Mouse (Mus musculus) heart, embryonic 12.5 days (tissue): ENCODE data around the gene Tmem131. TPM values are rescaled to one million over a fixed set of nuclear protein-coding genes. Genes with fewer than 3 reads are reported as not detected.

Experiments
- ATAC-seq: fragments of 200-750 bp; cut with Nextera tagmentation; 2 replicates; pipeline ENCODE4 v1.8.0; 2017; ENCODE audit warnings: moderate TSS enrichment, moderate library complexity; ENCODE audit not compliant: insufficient number of reproducible peaks, low FRiP score
- H3K27ac ChIP-seq: fragments of 300-500 bp; sonication (generic); 2 replicates; pipeline ENCODE4 v1.5.1; 2016; ENCODE audit warnings: mild to moderate bottlenecking, moderate library complexity; ENCODE audit not compliant: poor library complexity, severe bottlenecking
- H3K27me3 ChIP-seq: fragments of 300-500 bp; sonication (generic); replicated peaks from 2 replicates; pipeline ENCODE4 v1.6.1; 2016; ENCODE audit warnings: mild to moderate bottlenecking, moderate library complexity
- H3K36me3 ChIP-seq: fragments of 300-500 bp; sonication (generic); 2 replicates; pipeline ENCODE4 v1.6.1; 2016; ENCODE audit warnings: mild to moderate bottlenecking, moderate library complexity
- H3K4me1 ChIP-seq: fragments of 300-500 bp; sonication (generic); replicated peaks from 2 replicates; pipeline ENCODE4 v1.6.1; 2016; ENCODE audit warnings: mild to moderate bottlenecking
- H3K4me2 ChIP-seq: fragments of 300-500 bp; sonication (generic); 2 replicates; pipeline ENCODE4 v1.6.1; 2016; ENCODE audit warnings: mild to moderate bottlenecking, moderate library complexity
- H3K4me3 ChIP-seq: fragments of 300-500 bp; sonication (generic); 2 replicates; pipeline ENCODE4 v1.5.1; 2016; ENCODE audit warnings: mild to moderate bottlenecking
- H3K9ac ChIP-seq: fragments of 300-500 bp; sonication (generic); 2 replicates; pipeline ENCODE4 v1.6.1; 2016; ENCODE audit warnings: mild to moderate bottlenecking, moderate library complexity
- H3K9me3 ChIP-seq: fragments of 300-500 bp; sonication (generic); replicated peaks from 2 replicates; pipeline ENCODE4 v1.6.1; 2016; ENCODE audit warnings: mild to moderate bottlenecking, moderate library complexity
- WGBS: fragments of 180-500 bp; shearing (Covaris S2); methylation state at CpG from one replicate; pipeline ENCODE4 v1.1.7; 2016; 5-methylcytosine and 5-hydroxymethylcytosine counted together
- polyA plus RNA-seq: library from polyadenylated mRNA; unstranded; fragments of >200 nt; fragmentation: Nextera tagmentation; extraction: Ambion mirVana; gene quantifications from 2 replicates; pipeline ENCODE4 v1.2.1, GENCODE M21; 2016

The Tmem131 gene
- polyA plus RNA-seq, 1 experiment from 2014 or later, result 12.4 TPM

DNA sequence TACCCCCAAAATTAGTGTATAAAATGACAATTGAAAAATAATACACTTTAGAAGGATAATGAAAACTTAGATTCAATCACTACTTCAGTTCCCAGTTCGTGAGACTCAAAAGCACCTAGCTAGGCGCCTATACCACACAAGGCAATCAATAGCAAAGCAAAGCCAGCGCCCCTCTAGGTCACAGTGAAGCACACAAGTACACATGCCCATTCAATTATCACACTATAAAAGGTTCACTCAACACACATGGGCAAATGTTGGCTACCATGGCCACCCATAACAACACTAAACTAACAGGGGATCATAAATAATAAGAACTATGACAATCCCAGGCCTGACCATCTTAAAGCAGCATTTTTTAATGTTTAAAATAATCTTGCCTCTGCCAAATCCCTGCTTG is 5.8 kb downstream of the Tmem131 start:
- peak overlapping the region; percentile 51 for H3K4me2 ChIP-seq
- H3K4me3 ChIP-seq, result peak overlapping the region; percentile 97
- H3K27ac ChIP-seq, result no peak overlapping the region
- no peak overlapping the region for H3K9ac ChIP-seq
- peaks cover 30% of the 10 kb centered on the region for H3K4me1 ChIP-seq
- ATAC-seq, result no peak
- 51% methylated on average over 3 of the region's 3 CpGs for WGBS
- H3K36me3 ChIP-seq, result no peaks in the 10 kb centered on the region
- H3K9me3 ChIP-seq, result no peaks in the 10 kb centered on the region
- H3K27me3 ChIP-seq, result no peaks in the 10 kb centered on the region

DNA sequence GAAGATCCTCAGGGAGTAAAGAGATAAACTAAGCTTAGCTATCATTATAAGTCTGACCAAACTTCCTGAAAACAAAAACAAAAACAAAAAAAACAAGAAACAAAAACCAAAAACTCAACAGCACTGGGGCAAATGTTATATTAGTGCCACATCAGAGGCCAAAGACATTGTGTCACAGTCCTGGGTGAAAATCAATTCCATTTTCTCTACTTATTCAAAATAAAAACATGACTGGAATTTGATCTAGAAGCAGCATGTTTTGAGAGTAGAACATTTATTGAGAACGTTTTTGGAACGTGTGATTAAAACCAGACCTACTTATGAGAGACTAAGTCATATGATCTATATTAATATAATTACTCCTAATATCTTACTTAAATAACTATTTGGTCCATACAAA is 6.5 kb downstream of the Tmem131 start:
- peaks cover 30% of the 10 kb centered on the region for H3K4me1 ChIP-seq
- peak overlapping the region; percentile 42 for H3K4me2 ChIP-seq
- H3K9ac ChIP-seq, result no peak overlapping the region
- H3K4me3 ChIP-seq, result no peak overlapping the region
- no peaks in the 10 kb centered on the region for H3K36me3 ChIP-seq
- H3K9me3 ChIP-seq, result no peaks in the 10 kb centered on the region
- 69% methylated on average over 2 of the region's 2 CpGs for WGBS
- no peaks in the 10 kb centered on the region for H3K27me3 ChIP-seq
- H3K27ac ChIP-seq, result no peak overlapping the region
- no peak for ATAC-seq

GRCm38 (mm10) chr1:36936567-36936966 is 6.9 kb downstream of the Tmem131 start:
- H3K4me2 ChIP-seq, result no peak overlapping the region
- H3K9me3 ChIP-seq, result no peaks in the 10 kb centered on the region
- H3K4me3 ChIP-seq, result no peak overlapping the region
- H3K36me3 ChIP-seq, result no peaks in the 10 kb centered on the region
- H3K9ac ChIP-seq, result no peak overlapping the region
- H3K27me3 ChIP-seq, result no peaks in the 10 kb centered on the region
- H3K4me1 ChIP-seq, result peaks cover 30% of the 10 kb centered on the region
- 43% methylated on average over 7 of the region's 7 CpGs for WGBS
- no peak for ATAC-seq
- no peak overlapping the region for H3K27ac ChIP-seq

DNA sequence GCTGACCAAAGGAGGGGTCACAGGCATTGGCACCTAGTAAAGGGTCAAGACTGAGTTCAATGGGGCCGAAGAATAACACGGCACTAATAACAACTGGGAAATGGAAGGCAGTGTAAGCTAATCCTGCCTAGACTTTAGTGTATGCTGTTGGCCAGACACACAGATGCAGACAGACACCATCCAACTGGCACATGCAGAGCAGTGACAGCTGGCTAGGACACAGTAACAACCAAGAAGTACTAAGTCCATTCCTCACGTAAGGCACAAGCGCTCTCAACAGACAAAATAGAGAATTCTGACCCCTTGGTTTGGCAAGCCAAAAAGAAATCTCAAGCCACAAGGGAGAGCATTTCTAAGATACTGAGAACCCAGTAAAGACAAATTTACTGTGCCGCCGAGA is 8.7 kb downstream of the Tmem131 start:
- WGBS, result 60% methylated on average over 6 of the region's 6 CpGs
- H3K27me3 ChIP-seq, result no peaks in the 10 kb centered on the region
- peaks cover 25% of the 10 kb centered on the region for H3K4me1 ChIP-seq
- ATAC-seq, result no peak
- H3K9ac ChIP-seq, result no peak overlapping the region
- H3K9me3 ChIP-seq, result no peaks in the 10 kb centered on the region
- no peak overlapping the region for H3K27ac ChIP-seq
- H3K36me3 ChIP-seq, result no peaks in the 10 kb centered on the region
- no peak overlapping the region; the same call in 1 of the 2 replicates for H3K4me3 ChIP-seq
- peak overlapping the region; percentile 46 for H3K4me2 ChIP-seq

GRCm38 (mm10) chr1:36933965-36934585 is 9.4 kb downstream of the Tmem131 start:
- H3K9ac ChIP-seq, result no peak overlapping the region
- no peaks in the 10 kb centered on the region for H3K9me3 ChIP-seq
- peak overlapping the region; percentile 46; the same call in 1 of the 2 replicates for H3K4me2 ChIP-seq
- H3K27ac ChIP-seq, result no peak overlapping the region
- WGBS, result 45% methylated on average over 8 of the region's 8 CpGs
- no peak overlapping the region for H3K4me3 ChIP-seq
- peak; percentile 81 for ATAC-seq
- no peaks in the 10 kb centered on the region for H3K27me3 ChIP-seq
- H3K36me3 ChIP-seq, result no peaks in the 10 kb centered on the region
- H3K4me1 ChIP-seq, result peaks cover 32% of the 10 kb centered on the region

DNA sequence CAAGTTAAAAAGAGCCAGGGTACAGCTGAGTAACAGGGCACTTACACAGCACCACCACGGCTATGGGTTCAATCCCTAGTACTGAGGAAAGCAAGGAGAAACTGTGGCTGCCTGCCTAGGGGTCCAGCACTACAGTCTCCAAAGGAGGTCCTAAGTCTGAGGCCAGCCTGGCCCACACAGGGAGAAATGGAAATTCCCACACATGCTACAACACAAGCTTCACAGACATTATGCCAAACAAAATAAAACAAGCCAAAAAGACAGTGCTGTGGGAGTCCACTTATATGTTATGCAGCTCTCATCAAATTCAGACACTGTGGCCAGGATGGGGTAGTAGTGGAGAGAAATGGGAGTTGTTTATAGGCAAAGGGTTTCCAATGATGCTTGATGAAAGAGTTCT is 11.2 kb downstream of the Tmem131 start:
- ATAC-seq, result no peak
- Histone ChIP-seq H3K4me3 (no peak overlapping the region), H3K27me3 (no peaks in the 10 kb centered on the region), H3K4me1 (peaks cover 39% of the 10 kb centered on the region), H3K4me2 (no peak overlapping the region), H3K36me3 (no peaks in the 10 kb centered on the region), H3K9me3 (no peaks in the 10 kb centered on the region), H3K27ac (no peak overlapping the region), H3K9ac (no peak overlapping the region)
- 95% methylated on average over 1 of the region's 1 CpGs for WGBS

DNA sequence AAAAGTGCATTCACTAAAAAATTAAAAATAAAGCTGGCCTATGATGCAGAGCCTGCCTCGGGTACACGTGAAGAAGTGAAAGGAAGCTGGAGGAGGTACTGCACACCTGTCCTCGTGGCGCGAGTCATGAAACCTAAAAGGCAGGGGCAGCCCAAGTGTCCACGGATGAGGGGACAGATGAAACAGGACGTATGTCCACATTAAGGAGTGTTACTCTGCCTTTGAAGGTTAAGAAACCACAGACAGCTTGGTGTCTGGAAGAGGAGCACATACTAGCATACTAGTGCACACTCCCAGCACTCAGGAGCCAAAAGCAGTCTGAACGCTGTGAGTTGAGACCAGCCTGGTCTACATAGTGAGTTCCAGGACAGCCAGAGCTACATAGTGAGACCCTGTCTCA is 12.6 kb downstream of the Tmem131 start:
- WGBS, result 80% methylated on average over 8 of the region's 8 CpGs
- no peaks in the 10 kb centered on the region for H3K36me3 ChIP-seq
- no peak overlapping the region for H3K27ac ChIP-seq
- H3K27me3 ChIP-seq, result no peaks in the 10 kb centered on the region
- no peak for ATAC-seq
- peaks cover 47% of the 10 kb centered on the region for H3K4me1 ChIP-seq
- no peak overlapping the region for H3K4me2 ChIP-seq
- H3K4me3 ChIP-seq, result no peak overlapping the region
- no peaks in the 10 kb centered on the region for H3K9me3 ChIP-seq
- H3K9ac ChIP-seq, result no peak overlapping the region

- H3K36me3 ChIP-seq, result no peaks in the 10 kb centered on the region
- no peak overlapping the region for H3K9ac ChIP-seq
- peaks cover 47% of the 10 kb centered on the region for H3K4me1 ChIP-seq
- H3K27me3 ChIP-seq, result no peaks in the 10 kb centered on the region
- H3K4me2 ChIP-seq, result no peak overlapping the region
- H3K9me3 ChIP-seq, result no peaks in the 10 kb centered on the region
- WGBS, result 82% methylated on average over 2 of the region's 2 CpGs
- H3K4me3 ChIP-seq, result no peak overlapping the region
- ATAC-seq, result no peak
- H3K27ac ChIP-seq, result no peak overlapping the region
These were observed 13.5 kb downstream of the Tmem131 start for GRCm38 (mm10) chr1:36929996-36930395.

- H3K4me3 ChIP-seq, result no peak overlapping the region
- no peak overlapping the region for H3K9ac ChIP-seq
- no peaks in the 10 kb centered on the region for H3K27me3 ChIP-seq
- no peaks in the 10 kb centered on the region for H3K9me3 ChIP-seq
- H3K36me3 ChIP-seq, result no peaks in the 10 kb centered on the region
- no peak for ATAC-seq
- no peak overlapping the region for H3K4me2 ChIP-seq
- H3K27ac ChIP-seq, result no peak overlapping the region
- H3K4me1 ChIP-seq, result peaks cover 42% of the 10 kb centered on the region
- 65% methylated on average over 6 of the region's 6 CpGs for WGBS
These were observed 14.8 kb downstream of the Tmem131 start for GRCm38 (mm10) chr1:36928357-36929330.

GRCm38 (mm10) chr1:36927569-36927968 is 15.9 kb downstream of the Tmem131 start:
- no peak for ATAC-seq

DNA sequence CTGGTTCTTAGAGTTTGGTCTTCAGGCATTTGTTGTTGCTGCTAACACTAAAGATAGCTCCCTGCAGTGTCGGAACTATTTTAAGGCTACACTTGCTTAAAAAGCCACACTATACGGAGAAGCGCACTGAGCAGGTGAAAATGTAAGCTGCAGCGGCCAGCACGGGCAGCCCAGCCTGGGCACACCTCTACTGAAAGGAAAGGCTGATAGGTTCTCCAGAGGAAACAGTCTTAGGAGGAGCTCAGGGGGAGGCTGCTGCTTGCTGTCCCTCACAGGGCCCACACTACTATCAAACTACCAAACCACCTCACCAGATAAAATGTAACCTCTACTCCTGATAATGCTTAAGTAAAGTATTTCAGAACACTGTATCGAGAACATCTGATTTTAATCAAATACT is 16.7 kb downstream of the Tmem131 start:
- Histone ChIP-seq H3K9ac (no peak overlapping the region; the same call in 1 of the 2 replicates), H3K4me3 (no peak overlapping the region), H3K36me3 (no peaks in the 10 kb centered on the region), H3K27ac (peak overlapping the region; percentile 25; the same call in 1 of the 2 replicates), H3K4me1 (peaks cover 58% of the 10 kb centered on the region), H3K4me2 (peak overlapping the region; percentile 46), H3K27me3 (no peaks in the 10 kb centered on the region), H3K9me3 (no peaks in the 10 kb centered on the region)
- 45% methylated on average over 6 of the region's 6 CpGs for WGBS
- ATAC-seq, result no peak

More at GRCm38 (mm10) chr1:36927569-36927968, 15.9 kb downstream of the Tmem131 start:
- H3K4me1 ChIP-seq, result peaks cover 51% of the 10 kb centered on the region
- H3K27me3 ChIP-seq, result no peaks in the 10 kb centered on the region
- H3K9ac ChIP-seq, result no peak overlapping the region
- no peak overlapping the region for H3K4me2 ChIP-seq
- H3K27ac ChIP-seq, result no peak overlapping the region
- H3K36me3 ChIP-seq, result no peaks in the 10 kb centered on the region
- H3K4me3 ChIP-seq, result no peak overlapping the region
- no peaks in the 10 kb centered on the region for H3K9me3 ChIP-seq
- 74% methylated on average over 2 of the region's 2 CpGs for WGBS
